Mouse (Mus musculus): Measurements from ENCODE around the gene Sntg2. TPM values are rescaled to one million over a fixed set of nuclear protein-coding genes. Genes with fewer than 3 reads are reported as not detected.
A peak's percentile ranks its signal among the peaks of the same experiment; 100 is the strongest.

Sntg2 gene
- polyA plus RNA-seq, 1 experiment from 2014 or later: 8.2 TPM

DNA sequence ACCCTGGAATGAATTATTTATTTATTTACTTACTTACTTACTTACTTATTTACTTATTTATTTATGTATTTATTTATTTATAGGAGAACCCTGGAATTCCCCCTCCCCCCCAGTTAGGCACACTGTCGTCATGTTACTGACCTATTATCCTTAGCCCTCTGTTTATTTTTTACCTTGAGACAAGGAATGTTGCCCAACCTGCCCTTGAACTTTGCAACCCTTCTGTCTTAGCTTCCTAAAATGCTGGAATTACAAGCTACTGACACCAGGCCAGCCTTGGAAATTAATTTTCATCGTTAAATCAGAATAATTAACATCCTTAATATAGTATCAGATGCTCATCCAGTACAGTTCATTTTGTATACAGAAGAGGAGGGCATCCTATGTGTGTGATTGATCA, 10.9 kb downstream of the Sntg2 start:
- Histone ChIP-seq H3K9ac (ENCODE audit: low read depth, low read length) (no peak overlapping the region), H3K4me2 (ENCODE audit: low read length) (no peak overlapping the region), H3K27me3 (ENCODE audit: control insufficient read depth, insufficient read depth, low read depth, low read length) (no peaks in the 10 kb centered on the region), H3K4me1 (ENCODE audit: control insufficient read depth, insufficient read depth, low read length) (no peaks in the 10 kb centered on the region), H3K4me3 (ENCODE audit: low read depth, low read length) (no peak overlapping the region), H3K36me3 (ENCODE audit: control insufficient read depth, insufficient read depth, low read length) (no peaks in the 10 kb centered on the region), H3K9me3 (replicated peaks; ENCODE audit: control insufficient read depth, low read length, poor library complexity, severe bottlenecking) (no peaks in the 10 kb centered on the region), H3K27ac (ENCODE audit: low read length) (no peak overlapping the region)
- ATAC-seq: no peak
- 86% methylated on average over 2 of the region's 2 CpGs for WGBS

DNA sequence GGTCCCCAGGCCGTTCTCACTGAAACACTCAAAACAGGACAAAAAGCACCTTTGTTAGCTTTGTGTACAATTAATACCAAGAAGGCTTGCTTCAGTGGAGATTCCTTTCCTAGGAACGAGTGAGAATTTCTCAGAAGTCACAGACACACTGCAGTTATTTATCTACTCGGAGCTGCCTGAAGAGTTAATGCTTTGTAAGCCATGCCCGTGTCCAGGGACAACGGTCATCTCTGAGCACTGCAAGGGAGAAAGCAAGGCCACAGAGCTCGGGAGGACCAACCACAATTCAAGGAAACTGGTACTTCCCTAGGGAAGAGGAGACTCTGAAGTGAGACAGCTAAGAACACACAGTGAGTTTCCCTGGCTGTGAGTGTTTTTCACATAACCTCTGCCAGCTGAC, 15.5 kb downstream of the Sntg2 start:
- no peak overlapping the region for H3K9ac ChIP-seq (ENCODE audit: low read depth, low read length)
- no peaks in the 10 kb centered on the region for H3K4me1 ChIP-seq (ENCODE audit: control insufficient read depth, insufficient read depth, low read length)
- no peak overlapping the region for H3K4me2 ChIP-seq (ENCODE audit: low read length)
- ATAC-seq: no peak
- H3K27ac ChIP-seq (ENCODE audit: low read length): no peak overlapping the region
- no peaks in the 10 kb centered on the region for H3K36me3 ChIP-seq (ENCODE audit: control insufficient read depth, insufficient read depth, low read length)
- H3K4me3 ChIP-seq (ENCODE audit: low read depth, low read length): no peak overlapping the region
- H3K9me3 ChIP-seq (replicated peaks; ENCODE audit: control insufficient read depth, low read length, poor library complexity, severe bottlenecking): no peaks in the 10 kb centered on the region
- H3K27me3 ChIP-seq (ENCODE audit: control insufficient read depth, insufficient read depth, low read depth, low read length): no peaks in the 10 kb centered on the region
- WGBS: 60% methylated on average over 6 of the region's 6 CpGs

DNA sequence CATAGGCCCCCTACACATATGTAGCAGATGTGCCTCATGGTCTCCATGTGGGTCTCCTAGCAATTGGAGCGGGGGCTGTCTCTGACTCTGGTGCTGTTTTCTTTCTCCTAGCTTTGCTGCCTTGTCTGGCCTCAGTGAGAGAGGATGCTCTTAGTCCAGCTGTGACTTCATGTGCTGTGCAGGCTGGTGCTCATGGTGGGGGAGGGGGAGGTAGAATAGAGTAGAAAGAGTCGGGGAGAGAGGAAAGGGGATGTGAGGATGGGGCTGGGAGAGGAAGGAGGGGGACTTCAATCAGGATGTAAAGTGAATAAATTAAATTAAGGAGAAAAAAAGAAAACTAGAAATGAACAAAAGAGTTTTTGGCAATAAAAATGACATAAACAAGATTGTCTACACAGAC, 20.8 kb downstream of the Sntg2 start:
- H3K4me2 ChIP-seq (ENCODE audit: low read length): no peak overlapping the region
- no peaks in the 10 kb centered on the region for H3K36me3 ChIP-seq (ENCODE audit: control insufficient read depth, insufficient read depth, low read length)
- no peaks in the 10 kb centered on the region for H3K4me1 ChIP-seq (ENCODE audit: control insufficient read depth, insufficient read depth, low read length)
- H3K27me3 ChIP-seq (ENCODE audit: control insufficient read depth, insufficient read depth, low read depth, low read length): no peaks in the 10 kb centered on the region
- ATAC-seq: peak; percentile 42; the same call in 1 of the 2 replicates
- H3K9me3 ChIP-seq (replicated peaks; ENCODE audit: control insufficient read depth, low read length, poor library complexity, severe bottlenecking): no peaks in the 10 kb centered on the region
- H3K4me3 ChIP-seq (ENCODE audit: low read depth, low read length): no peak overlapping the region
- H3K9ac ChIP-seq (ENCODE audit: low read depth, low read length): no peak overlapping the region
- WGBS: 56% methylated on average over 2 of the region's 2 CpGs
- H3K27ac ChIP-seq (ENCODE audit: low read length): no peak overlapping the region

DNA sequence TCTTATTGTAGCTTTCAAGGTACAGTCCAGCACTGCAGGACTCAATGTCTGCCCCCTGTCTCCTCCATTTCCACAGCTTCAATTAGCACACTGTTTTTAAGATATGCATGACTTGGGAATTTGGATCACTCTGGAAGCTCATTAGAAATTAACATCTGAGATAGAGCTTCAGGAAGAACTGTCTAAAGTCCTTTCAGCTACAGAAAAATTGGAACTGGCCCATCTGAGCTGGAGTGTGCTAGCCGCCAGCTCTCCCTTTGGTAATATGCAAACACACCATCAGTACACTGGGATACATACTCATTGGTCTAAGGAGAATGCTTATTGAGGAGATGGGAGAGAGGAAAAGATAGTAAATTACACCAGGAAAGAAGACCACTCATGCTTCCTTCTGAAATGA, 25.1 kb downstream of the Sntg2 start:
- Histone ChIP-seq H3K9me3 (replicated peaks; ENCODE audit: control insufficient read depth, low read length, poor library complexity, severe bottlenecking) (no peaks in the 10 kb centered on the region), H3K27ac (ENCODE audit: low read length) (no peak overlapping the region), H3K36me3 (ENCODE audit: control insufficient read depth, insufficient read depth, low read length) (no peaks in the 10 kb centered on the region), H3K4me2 (ENCODE audit: low read length) (no peak overlapping the region), H3K4me1 (ENCODE audit: control insufficient read depth, insufficient read depth, low read length) (no peaks in the 10 kb centered on the region), H3K9ac (ENCODE audit: low read depth, low read length) (no peak overlapping the region), H3K27me3 (ENCODE audit: control insufficient read depth, insufficient read depth, low read depth, low read length) (no peaks in the 10 kb centered on the region), H3K4me3 (ENCODE audit: low read depth, low read length) (no peak overlapping the region)
- 66% methylated on average over 1 of the region's 1 CpGs for WGBS
- ATAC-seq: no peak

DNA sequence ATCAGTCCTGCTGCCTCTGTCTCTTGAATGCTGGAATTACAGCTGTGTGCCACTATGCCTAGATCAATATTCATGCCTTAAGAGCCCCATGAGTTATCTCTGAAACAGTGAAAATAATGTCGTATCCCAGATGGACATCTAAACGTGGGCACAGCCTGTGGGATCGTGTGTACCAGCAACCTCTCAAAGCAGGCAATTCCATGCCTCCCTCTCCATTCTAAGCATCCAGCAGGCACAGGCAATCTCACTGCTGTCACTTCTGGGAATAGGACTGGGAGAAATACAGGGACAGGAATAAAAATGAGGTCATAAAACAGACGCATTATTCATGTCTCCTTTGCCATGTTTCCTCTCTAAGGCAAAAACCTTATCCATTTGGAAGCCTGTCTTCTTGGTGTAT, 25.9 kb downstream of the Sntg2 start:
- no peak overlapping the region for H3K27ac ChIP-seq (ENCODE audit: low read length)
- no peak overlapping the region for H3K4me2 ChIP-seq (ENCODE audit: low read length)
- H3K9me3 ChIP-seq (replicated peaks; ENCODE audit: control insufficient read depth, low read length, poor library complexity, severe bottlenecking): no peaks in the 10 kb centered on the region
- no peaks in the 10 kb centered on the region for H3K4me1 ChIP-seq (ENCODE audit: control insufficient read depth, insufficient read depth, low read length)
- no peak overlapping the region for H3K4me3 ChIP-seq (ENCODE audit: low read depth, low read length)
- H3K36me3 ChIP-seq (ENCODE audit: control insufficient read depth, insufficient read depth, low read length): no peaks in the 10 kb centered on the region
- H3K9ac ChIP-seq (ENCODE audit: low read depth, low read length): no peak overlapping the region
- 63% methylated on average over 4 of the region's 4 CpGs for WGBS
- H3K27me3 ChIP-seq (ENCODE audit: control insufficient read depth, insufficient read depth, low read depth, low read length): no peaks in the 10 kb centered on the region
- 0 out of 2 replicates have a peak, but pooled peaks have one; percentile 36 for ATAC-seq

DNA sequence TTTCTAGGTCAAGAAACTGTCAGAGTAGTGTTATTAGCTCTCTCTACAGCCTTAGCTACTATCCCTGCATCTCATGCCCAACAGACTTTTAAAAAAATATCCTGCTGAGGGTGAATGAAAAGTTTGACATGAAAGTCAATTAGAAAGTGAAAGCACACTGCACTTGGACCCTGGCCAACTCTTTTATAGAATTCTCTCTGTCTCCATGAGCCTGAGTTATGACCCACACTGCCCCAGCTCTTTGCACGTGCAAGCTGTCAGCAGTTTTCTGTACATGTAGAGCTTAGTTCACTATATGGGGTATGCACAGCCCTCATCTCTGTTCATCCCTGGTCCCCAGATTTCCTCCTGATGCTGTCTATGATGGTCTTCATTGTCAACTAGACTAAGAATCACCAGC, 28.4 kb downstream of the Sntg2 start:
- Histone ChIP-seq H3K9ac (ENCODE audit: low read depth, low read length) (no peak overlapping the region), H3K4me1 (ENCODE audit: control insufficient read depth, insufficient read depth, low read length) (no peaks in the 10 kb centered on the region), H3K27ac (ENCODE audit: low read length) (no peak overlapping the region), H3K9me3 (replicated peaks; ENCODE audit: control insufficient read depth, low read length, poor library complexity, severe bottlenecking) (no peaks in the 10 kb centered on the region), H3K4me3 (ENCODE audit: low read depth, low read length) (no peak overlapping the region), H3K27me3 (ENCODE audit: control insufficient read depth, insufficient read depth, low read depth, low read length) (no peaks in the 10 kb centered on the region), H3K36me3 (ENCODE audit: control insufficient read depth, insufficient read depth, low read length) (no peaks in the 10 kb centered on the region), H3K4me2 (ENCODE audit: low read length) (no peak overlapping the region)
- WGBS: 44% methylated on average over 1 of the region's 1 CpGs
- ATAC-seq: no peak

DNA sequence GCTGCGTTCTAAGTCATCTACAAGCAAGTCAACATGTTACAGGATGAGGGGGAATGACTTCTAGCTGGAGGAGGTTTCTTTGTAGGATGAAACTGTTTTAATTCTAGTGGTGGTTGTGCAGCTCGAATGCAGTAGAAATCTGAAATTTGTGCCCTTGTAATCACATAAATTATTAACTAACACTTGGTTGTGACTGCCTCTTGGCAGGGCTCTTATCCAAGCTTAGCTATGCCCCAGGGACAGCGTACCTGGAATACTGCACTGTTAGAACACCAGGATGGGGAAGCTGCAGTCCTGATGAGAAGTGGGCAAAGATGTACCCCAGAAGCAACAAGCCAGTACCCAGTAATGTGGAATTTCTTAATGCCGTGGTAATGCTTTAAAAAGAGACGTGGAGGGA, 36.9 kb downstream of the Sntg2 start:
- H3K36me3 ChIP-seq (ENCODE audit: control insufficient read depth, insufficient read depth, low read length): no peaks in the 10 kb centered on the region
- H3K4me3 ChIP-seq (ENCODE audit: low read depth, low read length): no peak overlapping the region
- no peak overlapping the region for H3K27ac ChIP-seq (ENCODE audit: low read length)
- H3K9ac ChIP-seq (ENCODE audit: low read depth, low read length): no peak overlapping the region
- no peaks in the 10 kb centered on the region for H3K27me3 ChIP-seq (ENCODE audit: control insufficient read depth, insufficient read depth, low read depth, low read length)
- no peak for ATAC-seq
- no peak overlapping the region for H3K4me2 ChIP-seq (ENCODE audit: low read length)
- peaks cover 6% of the 10 kb centered on the region for H3K4me1 ChIP-seq (ENCODE audit: control insufficient read depth, insufficient read depth, low read length)
- WGBS: 85% methylated on average over 5 of the region's 5 CpGs
- H3K9me3 ChIP-seq (replicated peaks; ENCODE audit: control insufficient read depth, low read length, poor library complexity, severe bottlenecking): no peaks in the 10 kb centered on the region

DNA sequence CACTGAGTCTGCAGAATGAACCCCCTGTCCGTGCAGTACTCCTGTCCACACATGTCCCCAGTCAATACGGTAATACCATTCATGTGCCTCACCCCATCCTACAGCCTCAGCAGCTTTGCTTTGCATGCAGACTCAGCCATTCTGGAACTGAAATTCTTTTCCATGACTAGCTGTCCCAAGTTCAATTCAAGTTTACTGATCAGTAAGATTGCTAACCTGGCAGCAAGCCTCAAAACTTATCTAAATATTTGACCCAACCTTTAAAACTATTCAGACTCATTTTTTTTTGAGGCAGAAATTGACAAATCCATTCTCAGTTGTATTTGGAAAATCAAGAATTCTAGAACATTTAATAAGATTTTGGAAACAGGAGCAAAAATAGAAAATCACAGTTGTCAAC, 38.7 kb downstream of the Sntg2 start:
- Histone ChIP-seq H3K27me3 (ENCODE audit: control insufficient read depth, insufficient read depth, low read depth, low read length) (no peaks in the 10 kb centered on the region), H3K4me1 (ENCODE audit: control insufficient read depth, insufficient read depth, low read length) (peaks cover 6% of the 10 kb centered on the region), H3K27ac (ENCODE audit: low read length) (no peak overlapping the region), H3K4me2 (ENCODE audit: low read length) (no peak overlapping the region), H3K4me3 (ENCODE audit: low read depth, low read length) (no peak overlapping the region), H3K9me3 (replicated peaks; ENCODE audit: control insufficient read depth, low read length, poor library complexity, severe bottlenecking) (no peaks in the 10 kb centered on the region), H3K36me3 (ENCODE audit: control insufficient read depth, insufficient read depth, low read length) (no peaks in the 10 kb centered on the region), H3K9ac (ENCODE audit: low read depth, low read length) (no peak overlapping the region)
- WGBS: 86% methylated on average over 2 of the region's 2 CpGs
- no peak for ATAC-seq

DNA sequence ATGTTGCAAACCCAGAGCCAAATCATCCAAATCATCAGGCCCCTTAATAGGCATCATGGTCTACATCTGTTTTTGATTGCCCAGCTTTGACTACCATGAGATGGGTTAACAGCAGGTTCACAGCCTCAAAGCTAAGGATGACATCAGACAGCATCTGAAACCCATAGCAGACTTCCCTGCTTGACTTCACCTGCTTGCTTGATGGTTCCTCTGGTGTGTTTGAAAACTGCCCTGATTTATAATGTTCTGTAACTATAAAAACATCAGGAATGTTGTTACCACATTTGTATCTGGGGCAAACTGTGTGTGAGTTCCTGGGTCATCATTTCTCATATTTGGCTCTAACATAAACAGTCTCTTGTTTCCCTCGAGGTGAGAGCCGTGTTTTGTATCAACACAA, 55.2 kb downstream of the Sntg2 start:
- no peaks in the 10 kb centered on the region for H3K9me3 ChIP-seq (replicated peaks; ENCODE audit: control insufficient read depth, low read length, poor library complexity, severe bottlenecking)
- no peak overlapping the region for H3K9ac ChIP-seq (ENCODE audit: low read depth, low read length)
- no peaks in the 10 kb centered on the region for H3K36me3 ChIP-seq (ENCODE audit: control insufficient read depth, insufficient read depth, low read length)
- no peak overlapping the region for H3K27ac ChIP-seq (ENCODE audit: low read length)
- no peak for ATAC-seq
- H3K27me3 ChIP-seq (ENCODE audit: control insufficient read depth, insufficient read depth, low read depth, low read length): no peaks in the 10 kb centered on the region
- 85% methylated on average over 2 of the region's 2 CpGs for WGBS
- H3K4me2 ChIP-seq (ENCODE audit: low read length): no peak overlapping the region
- no peaks in the 10 kb centered on the region for H3K4me1 ChIP-seq (ENCODE audit: control insufficient read depth, insufficient read depth, low read length)
- H3K4me3 ChIP-seq (ENCODE audit: low read depth, low read length): no peak overlapping the region

DNA sequence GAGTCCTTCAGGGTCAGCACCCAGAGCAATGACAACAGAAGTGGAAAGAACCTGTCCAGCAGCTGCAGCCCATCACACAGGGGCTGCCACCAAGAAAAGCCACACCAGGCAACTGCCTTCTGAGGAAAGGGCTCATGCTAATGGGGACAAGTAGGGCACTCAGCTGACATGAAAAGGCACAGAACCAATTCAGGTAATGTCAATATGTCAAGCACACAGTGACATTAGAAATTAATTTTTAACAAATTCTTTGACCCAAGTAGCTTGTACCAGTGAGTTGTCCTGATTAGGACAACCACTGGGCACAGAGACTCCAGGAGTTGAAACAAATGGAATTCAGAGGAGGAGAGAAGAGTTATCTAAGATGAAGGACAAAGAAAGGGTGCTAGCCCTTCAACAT, 60.2 kb downstream of the Sntg2 start:
- Histone ChIP-seq H3K9me3 (replicated peaks; ENCODE audit: control insufficient read depth, low read length, poor library complexity, severe bottlenecking) (no peaks in the 10 kb centered on the region), H3K36me3 (ENCODE audit: control insufficient read depth, insufficient read depth, low read length) (no peaks in the 10 kb centered on the region), H3K27ac (ENCODE audit: low read length) (no peak overlapping the region), H3K4me1 (ENCODE audit: control insufficient read depth, insufficient read depth, low read length) (no peaks in the 10 kb centered on the region), H3K27me3 (ENCODE audit: control insufficient read depth, insufficient read depth, low read depth, low read length) (no peaks in the 10 kb centered on the region), H3K4me3 (ENCODE audit: low read depth, low read length) (no peak overlapping the region), H3K9ac (ENCODE audit: low read depth, low read length) (no peak overlapping the region), H3K4me2 (ENCODE audit: low read length) (no peak overlapping the region)
- ATAC-seq: no peak
